Mouse (Mus musculus) CD4-positive helper T cell, adult 2 months (primary cell): ENCODE results near the gene Clpb.

Experiments
- DNase-seq: peaks from one replicate; pipeline ENCODE4 v3.0.0-alpha.2; 2012; ENCODE audit warnings: low read depth, missing footprints, low spot score

Gene Clpb

GRCm38 (mm10) chr7:101821571-101822501 is 158.4 kb downstream of the Clpb start:
- peak; percentile 46 for DNase-seq

GRCm38 (mm10) chr7:101822836-101823757 is 159.7 kb downstream of the Clpb start:
- DNase-seq, result no peak

- DNase-seq, result no peak
These were observed 160.6 kb downstream of the Clpb start for GRCm38 (mm10) chr7:101823758-101824630.

- no peak for DNase-seq
These were observed 166.9 kb downstream of the Clpb start for GRCm38 (mm10) chr7:101830373-101830772.

- DNase-seq, result no peak
These were observed 168.0 kb downstream of the Clpb start for GRCm38 (mm10) chr7:101831437-101831836.

- DNase-seq, result no peak
These were observed 168.9 kb downstream of the Clpb start for GRCm38 (mm10) chr7:101832372-101832771.

GRCm38 (mm10) chr7:101833352-101833751 is 169.9 kb downstream of the Clpb start:
- DNase-seq, result no peak

- no peak for DNase-seq
These were observed 170.6 kb downstream of the Clpb start for GRCm38 (mm10) chr7:101833916-101834584.

GRCm38 (mm10) chr7:101834903-101835302 is 171.5 kb downstream of the Clpb start:
- DNase-seq, result no peak

- DNase-seq, result no peak
These were observed 172.2 kb downstream of the Clpb start for GRCm38 (mm10) chr7:101835457-101836109.

- peak; percentile 68 for DNase-seq
These were observed 173.1 kb downstream of the Clpb start for GRCm38 (mm10) chr7:101836271-101837153.

- DNase-seq, result peak; percentile 27
These were observed 173.7 kb downstream of the Clpb start for GRCm38 (mm10) chr7:101837154-101837605.

- DNase-seq, result peak; percentile 41
These were observed 174.4 kb downstream of the Clpb start, which contains the start of gene Inppl1 for GRCm38 (mm10) chr7:101837606-101838471. Inppl1 (minus strand) TSS chr7:101838229.

GRCm38 (mm10) chr7:101844186-101844585 is 180.8 kb downstream of the Clpb start:
- no peak for DNase-seq
